Mouse (Mus musculus): ENCODE measurements around the gene Enkur.

Enkur gene

GRCm38 (mm10) chr2:21188610-21189009 is 16.6 kb downstream of the Enkur start:
- DNase-seq (ENCODE audit: low spot score), result no peak

DNA sequence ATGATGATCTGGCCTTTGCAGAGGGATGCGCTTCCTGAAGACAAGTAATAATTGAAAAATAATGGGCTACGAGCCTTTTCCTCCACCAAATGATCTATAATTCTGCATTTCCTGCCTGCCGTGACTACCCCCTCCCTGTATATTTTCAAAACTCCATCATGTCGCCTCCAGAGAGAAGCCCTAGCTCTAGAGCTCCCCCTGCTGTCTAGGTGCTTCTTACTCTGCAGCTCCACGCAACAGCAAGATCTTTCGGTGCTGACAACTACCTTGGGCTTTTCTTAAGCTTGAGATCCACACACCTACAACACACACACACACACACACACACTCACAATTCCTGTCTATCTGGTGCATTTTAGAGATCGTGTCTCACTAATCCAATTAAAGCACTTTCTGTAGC is 17.6 kb downstream of the Enkur start:
- peak; percentile 67 for DNase-seq (ENCODE audit: low spot score)

- DNase-seq (ENCODE audit: low spot score), result peak; percentile 58
Measured at GRCm38 (mm10) chr2:21182811-21183210, 22.4 kb downstream of the Enkur start.

GRCm38 (mm10) chr2:21179136-21179535 is 26.0 kb downstream of the Enkur start:
- DNase-seq (ENCODE audit: low spot score), result peak; percentile 16

GRCm38 (mm10) chr2:21172797-21173196 is 32.4 kb downstream of the Enkur start:
- DNase-seq (ENCODE audit: low spot score), result no peak

DNA sequence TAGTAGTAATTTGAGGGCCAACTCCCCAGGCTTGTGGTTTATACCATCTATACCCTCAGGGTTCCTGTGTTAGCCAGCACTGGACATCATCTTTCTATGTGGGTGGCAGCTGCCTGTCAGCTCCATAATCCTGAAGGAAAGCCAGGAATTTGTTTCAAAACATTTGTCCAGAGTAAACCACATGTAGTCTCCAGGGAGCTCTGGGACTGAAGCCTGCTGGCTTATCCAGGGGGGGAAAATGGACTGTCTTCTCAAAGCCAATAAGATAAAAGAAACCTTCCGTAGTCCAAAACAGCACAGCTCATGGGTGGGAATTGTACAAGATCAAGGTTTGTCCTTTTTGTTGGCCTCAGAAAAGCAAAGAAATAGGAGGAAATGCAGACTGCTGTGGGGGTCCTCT is 37.2 kb downstream of the Enkur start:
- DNase-seq (ENCODE audit: low spot score), result no peak

DNA sequence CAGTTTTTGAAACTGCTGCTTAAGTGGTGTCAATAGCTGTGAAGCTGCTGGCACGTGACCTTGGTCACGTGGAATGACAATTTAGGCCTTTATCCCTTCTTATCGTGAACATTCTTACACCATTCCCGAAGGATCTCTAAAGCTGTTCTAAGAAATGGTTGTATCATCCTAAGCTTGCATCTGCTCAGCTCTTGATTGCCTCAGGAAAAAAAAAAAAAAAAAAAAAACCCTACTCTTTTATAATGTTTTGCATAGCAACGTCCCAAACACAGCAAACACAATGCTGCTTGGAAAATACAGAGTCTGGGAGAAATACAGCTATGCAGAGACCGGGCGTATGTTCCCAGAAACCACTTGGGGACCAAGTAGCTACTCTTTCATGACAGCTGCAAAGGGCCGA is 40.9 kb downstream of the Enkur start:
- no peak for DNase-seq (ENCODE audit: low spot score)

GRCm38 (mm10) chr2:21153469-21153868 is 51.7 kb downstream of the Enkur start:
- no peak for DNase-seq (ENCODE audit: low spot score)

GRCm38 (mm10) chr2:21147169-21147568 is 58.0 kb downstream of the Enkur start:
- DNase-seq (ENCODE audit: low spot score), result peak; percentile 34

DNA sequence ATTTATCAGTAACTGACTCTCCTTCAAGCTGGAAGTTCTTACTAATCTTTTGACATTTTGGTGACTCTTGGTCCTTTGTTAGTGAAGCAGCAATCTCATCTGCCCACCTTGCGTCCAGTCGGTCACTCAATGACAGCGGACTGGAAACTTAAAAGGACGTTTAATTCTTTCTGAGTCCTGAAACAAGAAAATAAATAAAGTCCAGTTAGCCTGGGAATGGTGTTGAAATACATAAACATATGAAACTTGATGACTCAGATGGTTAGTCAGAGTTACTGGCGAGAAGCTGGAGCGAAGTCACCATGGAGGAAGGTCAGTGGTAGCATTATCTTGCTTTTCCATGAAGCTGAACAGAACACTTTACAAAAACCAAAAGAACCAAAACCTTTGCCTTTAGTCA is 58.7 kb downstream of the Enkur start:
- DNase-seq (ENCODE audit: low spot score), result peak; percentile 11

GRCm38 (mm10) chr2:21142616-21143015 is 62.5 kb downstream of the Enkur start:
- DNase-seq (ENCODE audit: low spot score), result no peak

- peak; percentile 47 for DNase-seq (ENCODE audit: low spot score)
Measured at GRCm38 (mm10) chr2:21142204-21142580, 63.0 kb downstream of the Enkur start.

DNA sequence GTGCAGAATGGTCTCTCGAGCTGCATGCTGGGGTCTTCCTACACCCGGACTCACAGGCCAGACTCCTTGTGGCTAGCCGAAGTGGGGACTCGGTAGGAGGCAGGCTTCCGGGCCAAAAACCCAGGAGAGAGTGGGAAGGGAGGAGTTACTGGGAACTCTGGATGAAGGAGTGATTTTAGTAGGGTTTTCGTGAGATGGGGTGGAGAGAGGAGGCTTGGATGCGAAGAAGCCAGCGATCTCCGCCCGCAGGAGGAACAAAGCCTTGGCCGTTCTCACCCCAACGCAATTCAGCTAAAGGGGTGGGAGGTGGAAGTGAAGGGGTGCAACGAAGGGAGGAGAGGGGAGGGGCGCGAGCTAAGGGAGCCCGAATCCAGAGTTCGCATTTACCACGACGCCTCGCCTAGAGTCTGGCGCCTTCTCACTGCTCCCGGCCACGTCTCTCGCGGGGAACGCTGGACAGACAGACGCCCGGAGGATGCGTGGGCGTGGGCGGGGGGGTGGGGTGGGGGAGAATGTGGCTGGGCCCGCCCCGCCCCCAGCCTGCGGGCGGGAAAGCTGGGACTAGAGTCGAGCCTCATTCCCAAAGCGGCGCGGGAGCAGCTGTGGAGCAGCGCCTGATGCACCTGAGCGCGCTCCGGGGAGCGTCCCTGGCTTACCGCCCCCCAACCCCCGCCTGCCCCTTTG is 63.5 kb downstream of the Enkur start:
- DNase-seq (ENCODE audit: low spot score), result peak; percentile 28

DNA sequence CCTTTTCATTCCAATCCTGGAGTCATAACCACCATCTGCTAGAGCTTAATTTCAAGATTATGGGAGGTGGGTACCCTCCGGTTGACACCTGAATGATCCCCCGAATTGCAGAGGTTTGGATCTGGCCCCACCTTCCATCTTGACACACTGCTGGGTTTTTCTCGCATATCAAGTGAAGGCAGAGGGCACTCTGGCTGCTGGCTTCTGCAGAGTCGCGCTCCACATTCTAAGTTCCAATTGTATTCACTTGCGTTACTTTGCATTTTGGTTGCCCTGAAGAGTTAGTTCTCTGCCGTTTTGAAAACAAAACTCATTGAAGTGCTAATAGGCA is 64.0 kb downstream of the Enkur start:
- peak; percentile 5 for DNase-seq (ENCODE audit: low spot score)

All from lung, postnatal 25 days (tissue).